Mouse (Mus musculus) lung, adult 2 months (tissue): ENCODE data around the gene Litaf.

Experiments
- CTCF ChIP-seq: fragments of 200-500 bp; IDR thresholded peaks from 2 replicates; pipeline ENCODE4 v1.5.1; 2011; ENCODE audit warnings: mild to moderate bottlenecking, low read length, control low read depth; ENCODE audit not compliant: insufficient read depth
- POLR2A ChIP-seq: fragments of 200-500 bp; IDR thresholded peaks from 2 replicates; pipeline ENCODE4 v1.6.1; 2011; ENCODE audit warnings: low read depth, mild to moderate bottlenecking, control low read depth, low read length, borderline replicate concordance; ENCODE audit errors: extremely low read depth

GRCm38 (mm10) chr16:11006100-11006499 is 59.9 kb downstream of the Litaf start:
- no peak for TF ChIP-seq POLR2A
- no peak for TF ChIP-seq CTCF
